Mouse (Mus musculus) intestine, embryonic 16.5 days (tissue): ENCODE measurements around the gene Maco1. TPM values are rescaled to one million over a fixed set of nuclear protein-coding genes. Genes with fewer than 3 reads are reported as not detected.
A peak's percentile ranks its signal among the peaks of the same experiment; 100 is the strongest.

Experiments used
- ATAC-seq: fragments of 200-750 bp; cut with Nextera tagmentation; 2 replicates; pipeline ENCODE4 v1.8.0; 2017; ENCODE audit warnings: moderate TSS enrichment, moderate library complexity
- H3K27ac ChIP-seq: fragments of 300-500 bp; sonication (generic); 2 replicates; pipeline ENCODE4 v1.5.1; 2014; ENCODE audit warnings: mild to moderate bottlenecking, low read length
- H3K27me3 ChIP-seq: fragments of 300-500 bp; sonication (generic); replicated peaks from 2 replicates; pipeline ENCODE4 v1.6.1; 2014; ENCODE audit warnings: low read length, control low read depth, mixed read lengths; ENCODE audit not compliant: control insufficient read depth, insufficient read depth
- H3K36me3 ChIP-seq: fragments of 300-500 bp; sonication (generic); 2 replicates; pipeline ENCODE4 v1.6.1; 2014; ENCODE audit warnings: low read length, control low read depth; ENCODE audit not compliant: control insufficient read depth, insufficient read depth
- H3K4me1 ChIP-seq: fragments of 300-500 bp; sonication (generic); 2 replicates; pipeline ENCODE4 v1.6.1; 2014; ENCODE audit warnings: low read length, control low read depth, mixed read lengths; ENCODE audit not compliant: control insufficient read depth, insufficient read depth
- H3K4me2 ChIP-seq: fragments of 300-500 bp; sonication (generic); 2 replicates; pipeline ENCODE4 v1.6.1; 2014; ENCODE audit warnings: low read depth, low read length, control low read depth
- H3K4me3 ChIP-seq: fragments of 300-500 bp; sonication (generic); 2 replicates; pipeline ENCODE4 v1.5.1; 2014; ENCODE audit warnings: mild to moderate bottlenecking, low read length
- H3K9ac ChIP-seq: fragments of 300-500 bp; sonication (generic); 2 replicates; pipeline ENCODE4 v1.6.1; 2014; ENCODE audit warnings: low read depth, low read length
- H3K9me3 ChIP-seq: fragments of 300-500 bp; sonication (generic); 2 replicates; pipeline ENCODE4 v1.6.1; 2016; ENCODE audit warnings: low read length, control low read depth; ENCODE audit not compliant: control insufficient read depth
- WGBS: fragments of 180-500 bp; shearing (Covaris S2); extraction: QIAGEN DNeasy Blood & Tissue Kit; methylation state at CpG from one replicate; pipeline ENCODE4 v1.1.7; 2014; 5-methylcytosine and 5-hydroxymethylcytosine counted together
- polyA plus RNA-seq: library from polyadenylated mRNA; unstranded; fragments of >200 nt; fragmentation: Nextera tagmentation; extraction: Ambion mirVana; gene quantifications from 2 replicates; pipeline ENCODE4 v1.2.1, GENCODE M21; 2015

Maco1 gene
- polyA plus RNA-seq, 1 experiment from 2014 or later = 25.7 TPM

DNA sequence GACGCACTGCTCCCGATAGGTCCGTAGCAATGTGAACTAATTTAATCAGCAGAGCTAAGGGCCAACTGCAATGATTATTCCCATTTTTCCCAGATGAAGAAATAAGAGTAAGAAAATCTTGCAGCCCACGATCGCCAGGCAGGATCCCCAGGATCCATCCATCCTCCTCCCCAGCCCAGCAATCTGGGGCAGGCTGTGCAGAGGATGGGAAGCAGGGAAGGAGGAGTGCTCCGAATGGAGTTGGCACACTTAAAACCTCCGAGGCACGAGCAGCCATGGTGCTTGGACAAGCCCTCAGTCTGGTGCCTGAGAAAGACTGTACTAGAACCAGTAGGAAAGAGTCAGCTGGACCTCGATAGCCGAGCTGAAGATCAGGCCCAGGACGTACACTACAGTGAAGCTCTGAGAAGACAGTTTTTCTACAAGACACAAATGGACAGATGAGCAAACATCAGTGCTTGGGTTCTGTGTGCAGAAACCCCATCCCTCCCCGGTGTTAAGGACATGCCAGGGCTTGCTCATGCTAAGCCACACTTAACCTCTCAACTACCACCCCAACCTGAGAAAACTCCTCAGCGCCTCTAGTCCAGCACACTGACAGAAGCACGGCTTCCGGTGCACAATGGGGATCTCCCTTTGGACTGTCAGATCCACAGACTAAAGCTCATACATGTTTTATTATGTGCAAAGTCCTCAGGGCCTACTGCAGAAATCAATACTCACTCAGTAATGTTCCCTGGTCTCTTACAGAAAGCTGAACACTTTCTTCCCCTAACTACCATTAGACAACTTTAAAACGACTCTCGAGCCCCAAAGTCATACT, 39.5 kb downstream of the Maco1 start:
- 85% methylated on average over 17 of the region's 17 CpGs for WGBS
- no peak overlapping the region for H3K4me2 ChIP-seq

DNA sequence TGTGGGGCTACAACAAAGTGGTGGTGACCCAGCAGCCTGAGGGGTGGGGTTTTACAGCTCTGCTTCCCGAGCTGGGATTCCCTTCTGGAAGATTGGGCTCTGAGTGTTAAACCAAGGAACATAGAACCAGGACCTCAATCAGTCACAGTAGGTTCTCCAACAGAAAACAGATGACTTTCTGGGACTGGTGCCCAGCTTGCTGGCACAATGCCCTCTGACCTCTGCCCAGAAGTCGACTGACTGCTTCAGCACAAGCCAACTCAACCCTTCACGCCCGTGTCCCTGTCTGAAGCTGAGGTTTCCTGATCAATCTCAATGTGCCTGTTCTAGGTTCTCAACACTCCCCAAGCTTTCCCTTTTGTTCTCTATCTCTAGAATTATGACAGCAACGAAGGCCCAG, 48.4 kb downstream of the Maco1 start:
- ATAC-seq = no peak
- no peak overlapping the region for H3K4me2 ChIP-seq
- 63% methylated on average over 5 of the region's 5 CpGs for WGBS
- H3K4me1 ChIP-seq = no peaks in the 10 kb centered on the region
- no peak overlapping the region for H3K4me3 ChIP-seq
- no peak overlapping the region for H3K9ac ChIP-seq
- H3K36me3 ChIP-seq = peaks cover 9% of the 10 kb centered on the region; the same call in 1 of the 2 replicates
- H3K27ac ChIP-seq = no peak overlapping the region
- no peaks in the 10 kb centered on the region for H3K27me3 ChIP-seq
- no peaks in the 10 kb centered on the region for H3K9me3 ChIP-seq

More for the DNA sequence above, 39.5 kb downstream of the Maco1 start:
- Histone ChIP-seq H3K9me3 (no peaks in the 10 kb centered on the region), H3K4me1 (peaks cover 8% of the 10 kb centered on the region; the same call in 1 of the 2 replicates), H3K27me3 (no peaks in the 10 kb centered on the region), H3K27ac (peak overlapping the region; percentile 80), H3K4me3 (no peak overlapping the region), H3K9ac (no peak overlapping the region), H3K36me3 (peaks cover 2% of the 10 kb centered on the region; the same call in 1 of the 2 replicates)
- ATAC-seq = peak; percentile 93

DNA sequence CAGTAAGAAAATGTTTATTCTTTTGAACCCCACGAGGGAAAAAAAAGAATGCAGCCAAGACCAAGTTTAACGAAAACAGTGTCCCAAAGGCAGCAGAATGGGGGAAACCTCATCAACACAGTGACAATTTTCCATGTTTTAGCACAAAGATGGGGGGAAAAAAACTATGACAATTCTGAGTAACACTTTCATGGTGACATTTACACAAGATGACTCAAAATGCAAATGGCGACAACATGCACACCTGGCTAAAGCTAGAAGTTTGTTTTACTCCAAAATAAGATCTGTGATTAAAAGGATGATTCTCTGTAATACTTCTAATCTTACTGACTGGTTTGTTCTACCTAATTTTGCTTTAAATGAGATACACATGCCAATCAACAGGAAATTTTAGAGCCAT, 50.4 kb downstream of the Maco1 start:
- ATAC-seq = no peak
- Histone ChIP-seq H3K4me3 (no peak overlapping the region), H3K27me3 (no peaks in the 10 kb centered on the region), H3K27ac (no peak overlapping the region), H3K9ac (no peak overlapping the region), H3K4me2 (no peak overlapping the region), H3K4me1 (no peaks in the 10 kb centered on the region), H3K36me3 (0 out of 2 replicates have a peak, but pooled peaks cover 7% of the 10 kb centered on the region), H3K9me3 (no peaks in the 10 kb centered on the region)
- 77% methylated on average over 3 of the region's 3 CpGs for WGBS

DNA sequence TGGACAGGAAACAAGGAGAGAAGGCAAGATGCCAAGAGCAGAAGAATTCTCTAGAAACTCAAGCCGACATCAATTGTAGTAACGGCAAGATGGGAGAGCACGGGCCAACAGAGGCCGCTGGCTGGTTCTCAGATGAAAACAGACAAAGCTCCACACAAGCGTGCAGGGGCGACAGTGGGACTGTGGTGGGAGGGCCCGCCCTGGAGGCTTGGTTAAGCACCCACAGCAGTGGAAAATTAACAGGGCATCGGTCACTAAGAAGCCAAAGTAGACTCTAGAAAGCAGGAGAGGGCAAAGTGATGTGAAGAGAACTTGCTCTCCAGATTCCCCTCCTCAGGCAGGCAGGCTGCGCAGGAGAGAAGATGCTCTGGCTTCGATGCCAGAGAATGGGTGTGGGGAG, 51.0 kb downstream of the Maco1 start:
- ATAC-seq = no peak
- 90% methylated on average over 10 of the region's 10 CpGs for WGBS

DNA sequence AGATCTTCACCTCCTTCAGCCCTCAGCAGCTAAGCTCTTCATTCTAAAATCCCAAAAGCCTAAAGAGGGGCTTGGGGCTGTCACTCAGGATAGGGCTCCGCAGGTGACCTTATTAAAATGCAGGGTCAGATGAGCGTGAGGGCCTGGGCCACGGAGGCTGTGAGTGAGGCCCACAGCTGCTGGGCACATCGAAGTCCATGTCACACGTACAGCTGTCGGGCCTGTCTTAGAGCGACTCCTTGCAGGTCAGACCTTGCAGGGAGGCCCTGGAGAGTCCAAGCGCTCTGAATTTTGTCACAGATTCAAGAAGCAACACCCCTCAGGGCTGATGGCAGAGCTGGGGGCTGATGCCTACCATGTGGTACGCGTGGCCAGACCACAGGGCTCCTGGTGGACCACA, 52.5 kb downstream of the Maco1 start:
- Histone ChIP-seq H3K4me2 (no peak overlapping the region), H3K9me3 (no peaks in the 10 kb centered on the region), H3K27me3 (no peaks in the 10 kb centered on the region), H3K4me3 (no peak overlapping the region), H3K4me1 (no peaks in the 10 kb centered on the region), H3K27ac (no peak overlapping the region), H3K9ac (no peak overlapping the region), H3K36me3 (no peaks in the 10 kb centered on the region)
- no peak for ATAC-seq
- 80% methylated on average over 10 of the region's 10 CpGs for WGBS

More for the DNA sequence above, 51.0 kb downstream of the Maco1 start:
- Histone ChIP-seq H3K9ac (no peak overlapping the region), H3K27me3 (no peaks in the 10 kb centered on the region), H3K27ac (no peak overlapping the region), H3K9me3 (no peaks in the 10 kb centered on the region), H3K4me2 (no peak overlapping the region), H3K4me3 (no peak overlapping the region), H3K36me3 (0 out of 2 replicates have a peak, but pooled peaks cover 7% of the 10 kb centered on the region), H3K4me1 (no peaks in the 10 kb centered on the region)

DNA sequence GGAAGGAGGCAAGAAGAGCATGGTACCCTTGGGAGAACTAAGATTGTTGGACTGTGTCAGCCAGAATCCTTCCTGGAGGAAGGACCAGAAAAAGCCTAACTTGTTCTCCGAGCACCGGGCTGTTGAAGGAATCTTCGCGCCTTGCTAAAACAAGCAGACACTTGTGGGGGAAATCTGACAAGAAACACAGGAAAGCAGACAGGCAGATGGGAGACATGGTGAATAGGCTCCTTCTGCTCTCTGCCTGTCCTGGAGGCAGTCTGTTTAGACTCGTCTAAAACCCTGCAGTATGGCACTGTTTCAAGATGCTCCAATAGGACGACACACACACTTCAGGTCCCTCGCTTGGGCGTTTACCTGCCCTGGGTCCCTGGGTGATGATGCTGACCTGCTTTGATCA, 53.0 kb downstream of the Maco1 start:
- no peaks in the 10 kb centered on the region for H3K27me3 ChIP-seq
- 59% methylated on average over 8 of the region's 8 CpGs for WGBS
- no peak overlapping the region for H3K4me2 ChIP-seq
- no peak overlapping the region for H3K4me3 ChIP-seq
- no peaks in the 10 kb centered on the region for H3K9me3 ChIP-seq
- no peak overlapping the region for H3K9ac ChIP-seq
- ATAC-seq = no peak
- H3K4me1 ChIP-seq = no peaks in the 10 kb centered on the region
- H3K36me3 ChIP-seq = no peaks in the 10 kb centered on the region
- H3K27ac ChIP-seq = no peak overlapping the region

DNA sequence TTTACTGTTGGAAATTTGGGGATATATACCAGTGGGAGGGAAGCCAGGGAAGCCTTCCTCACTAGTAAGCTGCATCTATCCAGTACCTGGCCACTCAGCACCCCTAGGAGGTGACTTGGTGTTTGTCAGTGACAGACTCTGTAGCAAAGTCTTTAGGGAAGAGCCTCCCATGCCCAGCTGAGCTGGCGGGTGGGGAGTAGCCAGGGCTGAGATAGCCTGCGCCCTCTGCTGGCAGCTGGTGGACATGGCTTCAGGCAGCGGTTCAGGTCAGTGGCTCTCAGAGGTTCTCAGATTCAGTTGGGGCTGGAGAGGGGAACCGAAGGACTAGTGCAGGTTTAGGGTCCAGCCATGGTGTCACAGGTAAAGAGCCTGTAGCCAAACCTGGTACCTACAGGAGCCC, 53.9 kb downstream of the Maco1 start:
- no peaks in the 10 kb centered on the region for H3K36me3 ChIP-seq
- H3K27me3 ChIP-seq = no peaks in the 10 kb centered on the region
- no peaks in the 10 kb centered on the region for H3K9me3 ChIP-seq
- H3K4me2 ChIP-seq = no peak overlapping the region
- H3K4me1 ChIP-seq = no peaks in the 10 kb centered on the region
- H3K9ac ChIP-seq = no peak overlapping the region
- ATAC-seq = peak; percentile 61
- 10% methylated on average over 4 of the region's 4 CpGs for WGBS
- no peak overlapping the region for H3K27ac ChIP-seq
- no peak overlapping the region for H3K4me3 ChIP-seq

DNA sequence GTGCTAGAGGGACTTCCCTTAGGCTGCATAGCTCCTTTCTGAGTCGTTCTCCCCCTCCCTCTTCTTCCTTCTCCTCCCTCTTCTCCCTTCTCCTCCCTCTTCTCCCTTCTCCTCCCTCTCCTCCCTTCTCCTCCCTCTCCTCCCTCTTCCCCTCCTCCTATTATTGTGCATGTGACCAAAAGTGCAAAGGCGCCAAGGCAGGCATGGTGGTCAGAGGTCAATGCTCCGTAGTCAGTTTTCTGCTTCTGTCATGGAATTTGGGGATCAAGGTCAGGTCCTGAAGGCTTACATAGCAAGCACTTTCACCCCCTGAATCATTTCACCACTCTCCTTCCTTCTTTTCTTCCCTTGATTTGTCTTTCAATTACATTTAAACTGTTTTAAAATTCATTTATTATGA, 54.3 kb downstream of the Maco1 start:
- Histone ChIP-seq H3K36me3 (no peaks in the 10 kb centered on the region), H3K9ac (no peak overlapping the region), H3K4me1 (no peaks in the 10 kb centered on the region), H3K9me3 (no peaks in the 10 kb centered on the region), H3K4me2 (no peak overlapping the region), H3K27ac (no peak overlapping the region), H3K27me3 (no peaks in the 10 kb centered on the region), H3K4me3 (no peak overlapping the region)
- no peak for ATAC-seq
- whole genome bisulfite sequencing = 42% methylated on average over 3 of the region's 3 CpGs

DNA sequence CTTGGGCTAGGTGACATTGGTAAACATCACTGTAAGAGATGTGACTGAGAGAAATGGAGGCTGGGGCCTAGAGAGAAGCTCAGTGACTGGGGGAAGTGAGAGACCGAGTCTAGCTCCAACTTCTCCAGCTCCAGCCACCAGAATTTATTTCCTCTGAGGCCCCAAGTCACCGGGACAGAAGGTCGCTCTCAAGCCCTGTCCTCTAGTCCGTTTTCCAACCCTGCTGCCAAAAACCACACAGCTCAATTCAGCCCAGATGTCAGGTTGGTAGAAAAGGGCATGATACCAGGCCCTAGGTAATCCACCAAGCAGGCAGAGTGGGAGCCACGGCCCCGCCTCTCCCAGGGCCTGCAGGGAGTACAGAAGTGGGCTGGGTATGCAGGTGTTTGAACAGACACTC, 55.5 kb downstream of the Maco1 start:
- Histone ChIP-seq H3K27ac (no peak overlapping the region), H3K9ac (no peak overlapping the region), H3K4me2 (no peak overlapping the region), H3K4me1 (no peaks in the 10 kb centered on the region), H3K4me3 (no peak overlapping the region), H3K9me3 (no peaks in the 10 kb centered on the region), H3K27me3 (no peaks in the 10 kb centered on the region), H3K36me3 (no peaks in the 10 kb centered on the region)
- WGBS = 67% methylated on average over 6 of the region's 6 CpGs
- no peak for ATAC-seq
